Mouse (Mus musculus): ENCODE data around the gene Apol7a.

DNA sequence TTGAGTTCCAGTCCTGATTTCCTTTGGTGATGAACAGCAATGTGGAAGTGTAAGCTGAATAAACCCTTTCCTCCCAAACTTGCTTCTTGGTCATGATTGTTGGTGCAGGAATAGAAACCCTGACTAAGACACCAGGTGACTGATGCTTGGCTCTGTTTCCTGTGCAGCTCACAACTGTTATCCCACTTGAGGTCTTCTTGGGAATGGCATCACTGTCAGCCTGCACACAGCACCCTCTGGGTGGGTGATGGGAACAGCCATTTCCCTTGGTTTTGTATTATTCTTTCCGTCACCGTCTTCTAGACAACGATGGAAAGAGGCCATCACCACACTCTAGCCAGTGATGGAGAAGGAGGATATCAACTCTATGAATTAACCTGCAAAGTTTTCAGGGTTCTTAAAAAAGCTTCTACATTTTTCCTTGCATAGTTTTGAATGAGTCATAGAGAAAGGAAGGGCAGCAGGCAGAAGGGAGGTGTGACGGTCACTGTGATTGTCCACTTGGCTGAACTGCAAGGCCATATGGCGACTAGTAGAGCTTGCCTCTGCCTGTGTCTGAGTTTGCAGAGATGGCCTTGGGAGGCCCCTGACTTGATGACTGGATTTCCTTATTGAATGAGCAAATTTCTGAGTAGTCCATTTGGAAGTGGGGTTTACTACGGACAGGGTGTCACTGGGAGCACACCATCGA, 14.4 kb downstream of the Apol7a start:
- TF ChIP-seq CTCF (IDR thresholded peaks at IDR 0.05) = no peak
- no peak for TF ChIP-seq EP300 (IDR thresholded peaks at IDR 0.05)

Data from lung, postnatal 0 days (tissue).